ENCODE assay signal across 8 mouse cellular contexts in genomic region chr7:16842645-16843063, GRCm38 (mm10). TPM values are rescaled to one million over a fixed set of nuclear protein-coding genes. Genes with fewer than 3 reads are reported as not detected.
DNase-seq lines count a peak whose midpoint lies in the region; ATAC-seq and TF ChIP-seq lines count a peak whose summit lies in the region.

Gene Prkd2, plus strand, starts transcription at chr7:16842902.

- 3% methylated on average over 32 of the region's 32 CpGs for WGBS in hindbrain, postnatal 0 days

- H3K9ac ChIP-seq in hindbrain, postnatal 0 days (replicated peaks; ENCODE audit: low read length) = peak within 1 kb of the TSS; percentile 53

- no peaks in the 10 kb centered on the region for H3K9me3 ChIP-seq in hindbrain, postnatal 0 days (ENCODE audit: low read length)

- H3K27me3 ChIP-seq in hindbrain, postnatal 0 days (ENCODE audit: insufficient read depth, low read length) = no peaks in the 10 kb centered on the region

- TF ChIP-seq POLR2A in cortical plate, adult 2 months (IDR thresholded peaks at IDR 0.05; ENCODE audit: extremely low read depth, insufficient read depth, low read length) = peak; percentile 48; the same call in 1 of the 2 replicates

- ATAC-seq in hindbrain, postnatal 0 days = peak; percentile 88

- DNase-seq in adipocyte (ENCODE audit: low spot score) = peak; percentile 37
- DNase-seq in gastrocnemius, adult 8-10 months (ENCODE audit: low spot score in 2 of 2) = peak; percentile 77 to 84
- DNase-seq in hindbrain, postnatal 0 days (ENCODE audit: low spot score) = peak; percentile 92
- peak; percentile 86 to 87 for DNase-seq in left cerebral cortex, adult 18-20 months (ENCODE audit: low spot score in 2 of 2)
- DNase-seq in lung, postnatal 4 days = peak; percentile 95
- DNase-seq in retina, postnatal 1 day = peak; percentile 92
- DNase-seq in urinary bladder, adult 18-20 months (ENCODE audit: low spot score in 2 of 2) = peak; percentile 88 to 96

- H3K4me2 ChIP-seq in hindbrain, postnatal 0 days (ENCODE audit: low read depth, low read length) = peak within 1 kb of the TSS; percentile 96

- peak within 1 kb of the TSS; percentile 87 for H3K27ac ChIP-seq in cortical plate, adult 2 months (ENCODE audit: insufficient read depth, low read length)
- H3K27ac ChIP-seq in hindbrain, postnatal 0 days = peak within 1 kb of the TSS; percentile 58; the same call in 1 of the 2 replicates

- H3K36me3 ChIP-seq in hindbrain, postnatal 0 days (ENCODE audit: insufficient read depth, low read length) = peaks cover 29% of the 10 kb centered on the region

- no peak for TF ChIP-seq CTCF in cortical plate, adult 2 months (IDR thresholded peaks at IDR 0.05; ENCODE audit: extremely low read depth, insufficient read depth, low read length)
- TF ChIP-seq CTCF in hindbrain, postnatal 0 days (IDR thresholded peaks at IDR 0.05; ENCODE audit: low read depth) = no peak

- H3K4me3 ChIP-seq in cortical plate, adult 2 months (ENCODE audit: insufficient read depth, low read length) = peak within 1 kb of the TSS; percentile 48
- H3K4me3 ChIP-seq in hindbrain, postnatal 0 days (ENCODE audit: low read length) = peak within 1 kb of the TSS; percentile 59

- H3K4me1 ChIP-seq in cortical plate, adult 2 months (ENCODE audit: control insufficient read depth, insufficient read depth, low read length) = 0 out of 2 replicates have a peak, but pooled peaks cover 2% of the 10 kb centered on the region
- peaks cover 11% of the 10 kb centered on the region; the same call in 1 of the 2 replicates for H3K4me1 ChIP-seq in hindbrain, postnatal 0 days (ENCODE audit: insufficient read depth, low read length)

RNA-seq across cellular contexts. Expression of gene Prkd2, which starts in this region (rescaled TPM):
- polyA plus RNA-seq in cortical plate, adult 2 months (2012; rRNA removed) = 6.5 and 6.8 TPM in 2 replicates
- 1 to 10 TPM; 2.5 to 4.1 (median 3.4) TPM for total RNA-seq in gastrocnemius, adult 8-10 months (2022)
- total RNA-seq in hindbrain, postnatal 0 days (2014; rRNA removed) = 4.3 and 5.4 TPM in 2 replicates
- polyA plus RNA-seq in hindbrain, postnatal 0 days (2015; fragmentation: Nextera tagmentation; extraction: Ambion mirVana) = 4.3 and 4.8 TPM in 2 replicates
- total RNA-seq in left cerebral cortex, adult 18-20 months (2021) = 1 to 10 TPM; 5.6 to 7.8 TPM

Comparison
In these comparisons a context has a peak if more than half of its experiments do, and no peak if none do; other contexts are left out.
1. Peak in every context shown above with its lines: DNase-seq, ATAC-seq, H3K4me3 ChIP-seq and H3K27ac ChIP-seq.
2. DNase-seq: peak in every context shown above with its lines; median percentile 95 in lung, postnatal 4 days; 92 in hindbrain, postnatal 0 days; 92 in retina, postnatal 1 day; 92 in urinary bladder, adult 18-20 months; 86 in left cerebral cortex, adult 18-20 months; 80 in gastrocnemius, adult 8-10 months; 37 in adipocyte.